Mouse (Mus musculus): ENCODE measurements around the gene Apoe.

GRCm38 (mm10) chr7:19667434-19667833, 31.6 kb downstream of the Apoe start:
- TF ChIP-seq UBTF (IDR thresholded peaks at IDR 0.05; ENCODE audit: low read depth, low read length) (no peak), CTCF (conservative IDR thresholded peaks at IDR 0.05 in 1 of 2, IDR thresholded peaks at IDR 0.05 in 1 of 2; ENCODE audit: low read depth in 2 of 2, low read length in 2 of 2) (no peak), BHLHE40 (IDR thresholded peaks at IDR 0.05; ENCODE audit: low read depth, low read length) (no peak), RCOR1 (conservative IDR thresholded peaks at IDR 0.05; ENCODE audit: low read depth, low read length) (0 out of 2 replicates have a peak, but pooled peaks have one; percentile 67), KAT2A (IDR thresholded peaks at IDR 0.05; ENCODE audit: insufficient replicate concordance, low read length) (no peak), SIN3A (IDR thresholded peaks at IDR 0.05; ENCODE audit: low read length) (no peak), POLR2A (IDR thresholded peaks at IDR 0.05; ENCODE audit: low read depth, low read length) (no peak), MAZ (IDR thresholded peaks at IDR 0.05; ENCODE audit: low read depth, low read length) (no peak), ELF1 (IDR thresholded peaks at IDR 0.05; ENCODE audit: low read depth, low read length) (peak; percentile 79), SMC3 (IDR thresholded peaks at IDR 0.05; ENCODE audit: low read depth, low read length) (no peak), USF2 (conservative IDR thresholded peaks at IDR 0.05; ENCODE audit: low read depth, low read length) (no peak)
